Mouse (Mus musculus) thymus, adult 2 months (tissue): Measurements from ENCODE around the gene Aldh3b2.
A peak's percentile ranks its signal among the peaks of the same experiment; 100 is the strongest.

Experiments used
- CTCF ChIP-seq: fragments of 200-500 bp; IDR thresholded peaks from 2 replicates; pipeline ENCODE4 v1.5.1; 2012; ENCODE audit warnings: mild to moderate bottlenecking, control low read depth, low read length, moderate library complexity, borderline replicate concordance; ENCODE audit not compliant: control insufficient read depth, poor library complexity, insufficient read depth; ENCODE audit errors: extremely low read depth
- POLR2A ChIP-seq: fragments of 200-500 bp; IDR thresholded peaks from 2 replicates; pipeline ENCODE4 v1.6.1; 2012; ENCODE audit warnings: mild to moderate bottlenecking, low read length, control low read depth, moderate library complexity; ENCODE audit not compliant: control insufficient read depth, poor library complexity, insufficient read depth; ENCODE audit errors: extremely low read depth

DNA sequence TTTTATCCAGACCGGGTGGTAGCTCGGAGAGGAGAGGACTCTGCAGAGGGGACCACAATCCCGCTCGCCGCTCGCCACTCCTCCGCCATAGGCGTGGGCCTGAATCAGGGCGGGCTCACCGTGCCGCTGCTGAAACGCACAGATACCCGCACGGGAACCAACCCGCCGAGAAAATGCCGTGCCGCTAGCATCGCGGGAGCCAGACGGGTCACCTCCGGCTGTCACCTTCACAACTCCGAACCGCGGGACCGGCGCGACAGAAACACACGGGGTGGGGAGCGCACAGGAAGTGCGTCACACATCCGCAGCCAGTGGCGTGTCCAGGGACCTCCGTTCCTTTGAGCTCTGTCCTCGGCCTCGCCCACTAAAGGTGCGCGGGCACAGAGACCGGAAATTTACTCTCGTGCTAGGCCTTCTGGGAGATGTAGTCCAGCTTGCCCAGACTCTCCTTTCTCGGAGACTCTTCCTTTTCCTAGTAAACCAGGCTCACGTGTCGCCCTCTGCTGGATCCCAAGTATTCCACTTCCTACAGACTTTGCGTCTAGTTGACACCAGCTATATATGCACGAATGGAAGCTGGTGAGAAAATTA lies 40.4 kb downstream of the Aldh3b2 start, which contains the start of gene Ndufv1:
- peak; percentile 44; the same call in 1 of the 2 replicates for TF ChIP-seq CTCF
- peak; percentile 73 for TF ChIP-seq POLR2A
